Mouse (Mus musculus) 416B (cell line): ENCODE measurements around the gene A1cf.

Experiments
- DNase-seq: peaks from one replicate; pipeline ENCODE4 v3.0.0; 2011; ENCODE audit warnings: low read depth

A1cf gene

GRCm38 (mm10) chr19:31953799-31954198 is 85.2 kb downstream of the A1cf start:
- DNase-seq, result peak; percentile 9

DNA sequence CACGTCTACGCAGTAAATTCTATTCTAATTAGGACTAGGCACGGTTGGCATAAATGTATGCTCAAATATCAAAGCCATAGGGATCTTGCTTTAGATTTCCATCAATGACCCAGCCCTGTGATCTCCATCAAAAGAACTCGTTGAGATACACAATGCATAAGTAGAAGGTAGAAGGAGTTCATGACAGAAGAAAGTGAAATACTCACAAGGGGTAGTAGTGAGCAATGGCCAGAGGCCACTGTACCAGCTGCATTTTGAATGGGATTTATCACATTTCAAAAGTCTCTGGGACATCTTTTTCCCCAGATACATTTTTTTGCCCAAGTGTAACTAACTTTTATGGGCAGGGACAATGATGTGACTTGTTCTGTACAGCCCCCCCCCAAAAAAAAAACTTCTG is 85.7 kb downstream of the A1cf start:
- no peak for DNase-seq

DNA sequence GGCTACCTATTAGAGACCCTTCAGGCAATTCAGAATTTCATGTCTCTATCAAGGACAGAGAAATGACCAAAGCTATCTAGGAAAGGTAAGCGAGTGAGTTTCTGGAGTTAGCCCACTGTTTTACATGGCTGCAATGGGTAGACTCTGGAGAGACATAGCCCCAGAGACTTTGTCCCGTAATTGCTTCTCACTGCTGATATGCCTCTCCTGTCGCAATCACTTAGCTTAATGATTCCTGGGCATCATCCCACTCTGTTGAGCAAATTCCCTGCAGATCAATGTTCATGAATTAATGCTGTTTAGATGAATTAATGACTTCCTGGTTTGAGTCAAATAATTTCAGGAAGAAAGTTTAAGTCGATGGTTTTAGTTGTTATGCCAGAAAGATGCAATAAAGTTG is 86.1 kb downstream of the A1cf start:
- DNase-seq, result no peak

GRCm38 (mm10) chr19:31956359-31956758 is 87.8 kb downstream of the A1cf start:
- DNase-seq, result peak; percentile 94

GRCm38 (mm10) chr19:31960434-31960833 is 91.9 kb downstream of the A1cf start:
- peak; percentile 44 for DNase-seq

DNA sequence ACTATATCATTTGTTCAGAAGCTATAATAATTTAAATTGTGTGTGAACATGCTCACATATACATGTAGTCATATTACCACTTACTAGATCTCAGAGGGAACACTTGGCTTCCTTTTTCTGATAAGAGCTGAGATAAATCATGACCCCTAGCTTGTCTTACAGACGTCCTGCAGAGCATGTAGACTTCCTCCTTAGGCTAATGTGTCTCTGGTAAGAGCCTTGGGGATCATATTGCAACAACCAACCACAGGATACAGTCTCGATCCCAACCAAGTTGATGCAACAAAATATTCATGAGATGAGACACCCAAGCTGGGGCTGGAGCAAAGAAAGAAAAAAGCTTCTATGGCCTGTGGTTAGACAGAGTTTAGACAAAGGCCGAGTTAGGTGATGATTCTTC is 94.6 kb downstream of the A1cf start:
- DNase-seq, result peak; percentile 94

DNA sequence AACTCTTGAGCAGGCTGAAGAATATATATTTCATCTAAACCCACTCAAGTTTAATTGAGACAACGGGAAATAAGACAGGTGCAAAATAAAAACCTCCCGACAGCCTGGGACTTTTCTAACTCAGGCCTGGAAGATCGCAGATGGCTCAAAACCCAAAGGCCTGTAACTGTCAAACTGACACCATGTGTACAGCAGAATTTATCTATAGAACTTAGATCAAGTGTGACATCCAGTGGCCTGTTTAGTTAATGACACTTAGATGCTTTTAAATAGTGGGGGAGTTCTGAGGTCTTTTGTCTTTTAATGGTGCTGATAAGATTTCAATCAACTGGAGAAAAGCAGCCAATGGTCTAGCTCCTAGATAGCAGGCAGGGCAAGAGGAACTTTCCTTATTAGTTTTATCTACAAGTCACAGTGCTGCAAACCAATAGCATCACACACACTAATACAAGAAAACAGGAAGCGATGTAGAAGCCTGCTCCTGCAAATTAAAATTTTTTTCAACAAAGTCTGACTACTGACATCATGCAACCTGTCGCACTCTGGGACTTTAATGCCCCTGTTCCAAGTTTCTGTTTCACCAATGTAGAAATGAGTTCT is 99.5 kb downstream of the A1cf start:
- peak; percentile 78 for DNase-seq

GRCm38 (mm10) chr19:31971405-31971804 is 102.8 kb downstream of the A1cf start:
- DNase-seq, result peak; percentile 29

GRCm38 (mm10) chr19:31971998-31972397 is 103.4 kb downstream of the A1cf start:
- peak; percentile 85 for DNase-seq

DNA sequence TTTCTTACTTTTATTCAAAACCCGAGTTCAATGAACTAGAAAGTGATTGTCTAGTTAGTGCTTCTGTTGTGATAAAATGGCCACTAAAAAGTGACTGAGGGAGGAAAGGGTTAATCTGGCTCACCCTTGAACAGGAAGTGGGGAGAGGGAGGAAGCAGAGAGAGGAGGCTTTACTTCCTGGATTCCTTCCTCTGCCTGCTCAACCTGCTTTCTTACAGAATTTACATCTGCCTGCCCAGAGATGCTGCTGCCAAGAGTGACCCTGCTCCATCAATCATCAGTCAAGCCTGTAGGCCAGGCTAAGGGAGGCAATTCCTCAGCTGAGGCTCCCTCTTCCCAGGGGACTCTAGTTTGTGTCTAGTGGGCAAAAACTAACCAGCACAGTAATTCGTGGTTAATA is 107.3 kb downstream of the A1cf start:
- DNase-seq, result peak; percentile 69

DNA sequence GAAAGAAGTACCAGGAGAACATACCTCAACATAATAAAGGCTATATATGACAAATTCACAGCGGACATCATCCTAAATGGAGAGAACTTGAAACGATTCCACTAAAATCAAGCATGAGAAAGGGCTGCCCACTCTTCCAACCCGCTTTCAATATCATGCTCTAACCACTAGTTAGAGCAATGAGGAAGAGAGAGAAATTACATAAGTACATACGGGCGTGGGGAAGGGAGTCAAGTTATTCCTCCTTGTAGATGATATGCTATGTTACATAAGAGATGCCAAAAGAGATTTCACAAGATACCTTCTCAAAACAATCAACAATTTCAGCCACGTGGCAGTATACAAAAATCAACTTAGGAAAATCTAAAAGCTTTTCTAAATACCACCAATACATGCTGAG is 122.5 kb downstream of the A1cf start:
- DNase-seq, result no peak

DNA sequence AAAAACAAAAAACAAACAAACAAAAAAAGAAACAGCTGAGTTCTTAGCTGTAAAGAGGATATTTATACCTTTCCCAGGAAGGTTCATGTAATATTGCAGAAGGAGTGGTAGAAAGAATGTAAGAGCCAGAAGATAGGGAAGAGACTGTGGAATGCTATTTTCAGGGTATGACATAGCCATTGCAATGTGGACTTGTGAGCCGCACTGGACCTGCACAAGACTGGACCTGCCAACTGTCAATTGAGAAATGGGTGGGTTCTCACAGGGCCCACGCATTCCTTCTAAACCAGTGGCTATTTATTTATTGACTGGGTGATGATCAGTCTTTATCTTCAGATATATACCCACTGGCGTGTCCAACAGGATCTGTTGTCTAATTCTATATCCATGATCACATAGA is 128.4 kb downstream of the A1cf start:
- DNase-seq, result no peak
